Mouse (Mus musculus) adrenal gland, postnatal 4 days (tissue): ENCODE measurements around the gene Ddx25. TPM values are rescaled to one million over a fixed set of nuclear protein-coding genes. Genes with fewer than 3 reads are reported as not detected.

Experiments
- DNase-seq, 2 experiments: peaks; one replicate each; pipeline ENCODE4 v3.0.0; 2021 to 2022; ENCODE audit warnings: low spot score in 2 of 2, mixed read lengths in 2 of 2
- total RNA-seq, 2 experiments: library from RNA; stranded (reverse); gene quantifications; 2 replicates each; pipeline ENCODE4 v1.2.3; 2021

The Ddx25 gene
- total RNA-seq, 2 experiments from 2014 or later, result 1.3 TPM

DNA sequence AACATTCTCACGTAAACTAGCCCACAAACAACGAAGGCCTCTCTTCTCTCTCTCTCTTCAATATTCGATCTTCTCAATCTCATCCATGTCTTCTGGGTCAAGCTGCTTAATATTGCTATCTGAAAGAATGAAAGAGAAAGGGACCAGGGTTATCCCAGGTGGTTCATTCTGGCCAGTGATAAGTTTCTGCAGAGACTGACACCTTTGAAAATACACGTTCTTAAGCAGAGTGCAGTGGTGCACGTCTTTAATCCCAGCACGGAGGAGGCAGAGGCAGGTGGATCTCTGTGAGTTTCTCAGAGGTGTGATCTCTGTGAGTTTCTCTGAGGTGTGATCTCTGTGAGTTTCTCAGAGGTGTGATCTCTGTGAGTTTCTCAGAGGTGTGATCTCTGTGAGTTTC is 16.4 kb downstream of the Ddx25 start:
- DNase-seq, result no peak

DNA sequence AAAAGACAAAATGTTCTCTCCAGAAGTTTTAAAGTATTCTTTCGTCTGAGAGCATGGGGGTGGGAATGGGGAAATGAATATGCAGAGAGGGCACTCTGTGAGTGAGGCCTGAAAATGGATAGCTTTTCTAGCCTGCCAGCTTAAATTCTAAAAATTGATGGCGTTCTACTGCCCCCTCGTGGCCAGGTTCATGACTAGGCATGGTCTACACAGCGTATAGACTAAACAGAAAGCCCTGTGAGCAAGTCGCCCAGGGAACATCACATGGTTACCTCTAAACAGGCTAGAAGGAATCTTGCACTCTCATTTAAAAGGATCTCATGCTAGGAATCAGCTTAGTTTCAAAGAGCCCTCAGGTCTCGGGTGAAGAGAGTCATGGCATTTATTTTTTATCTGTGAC is 16.8 kb downstream of the Ddx25 start:
- peak; percentile 60 to 61 for DNase-seq

DNA sequence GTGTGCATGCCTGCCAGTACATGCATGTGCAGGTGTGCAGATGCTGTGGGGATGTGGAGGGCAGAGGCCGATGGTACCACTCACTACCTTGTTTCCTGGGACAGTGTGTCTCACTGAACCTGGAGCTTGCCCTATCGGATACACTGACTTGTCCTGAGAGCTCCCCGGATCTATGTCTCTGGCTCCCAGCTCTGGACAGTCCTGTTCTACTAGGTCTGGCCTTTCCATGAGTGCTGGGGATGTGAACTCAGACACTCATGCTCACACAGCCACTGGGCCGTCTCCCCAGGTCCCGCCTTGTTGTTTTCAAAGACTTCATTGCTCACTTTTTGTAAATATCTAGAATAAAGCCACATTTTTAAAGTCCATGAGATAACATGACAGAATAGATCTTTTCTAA is 17.3 kb downstream of the Ddx25 start:
- no peak for DNase-seq

DNA sequence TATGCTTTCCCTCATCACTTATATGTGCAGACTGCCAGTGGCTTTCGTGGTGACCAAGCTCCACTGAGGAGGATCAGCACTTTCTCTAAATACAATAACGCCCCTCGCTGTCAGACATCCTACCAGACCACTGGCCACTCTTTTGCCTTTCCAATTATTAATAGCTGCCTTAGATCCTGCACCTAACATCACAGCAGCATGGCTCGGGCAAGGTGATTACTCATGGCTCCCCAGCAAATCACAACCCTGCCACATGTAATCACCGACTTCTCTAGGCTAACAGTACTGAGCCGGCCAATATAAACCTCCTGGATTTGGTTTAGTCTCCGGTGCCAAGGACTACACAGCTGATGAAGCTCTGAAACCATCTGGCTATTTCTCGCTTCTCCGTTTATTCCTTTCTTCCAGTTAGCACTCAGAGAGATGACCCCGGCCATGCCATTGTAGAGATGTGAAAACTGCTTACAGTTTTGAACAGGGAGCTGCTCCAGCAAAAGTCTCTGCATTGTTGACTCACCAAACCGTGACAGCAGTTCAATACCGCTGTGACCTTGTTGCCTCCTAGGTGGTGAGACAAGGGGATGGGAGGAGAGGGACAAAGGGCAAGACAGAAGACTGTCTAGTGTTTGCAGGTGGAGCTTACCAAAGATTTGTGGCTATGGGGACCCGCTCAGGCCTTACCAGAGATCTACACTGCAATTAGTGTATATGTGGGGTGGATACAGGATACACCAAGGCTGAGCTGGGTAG is 19.2 kb downstream of the Ddx25 start:
- DNase-seq, result no peak

DNA sequence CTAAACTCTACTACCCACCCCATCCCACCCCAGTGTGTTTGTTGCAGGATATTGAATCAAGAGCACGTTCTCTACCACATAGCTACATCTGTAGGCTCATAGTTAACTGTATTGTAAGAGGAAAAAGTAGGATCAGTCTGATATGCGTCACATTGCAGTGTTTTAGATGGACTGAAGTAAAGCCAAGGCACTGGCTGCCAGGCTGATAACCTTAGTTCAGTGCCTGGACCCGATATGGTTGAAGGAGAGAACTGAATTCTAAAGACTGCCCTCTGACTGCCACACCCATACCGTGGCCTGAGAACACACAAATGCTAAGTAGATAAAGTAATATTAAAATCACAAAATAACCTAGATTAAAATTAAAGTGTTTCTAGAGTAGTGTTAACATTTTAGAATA is 22.5 kb downstream of the Ddx25 start:
- DNase-seq, result no peak

DNA sequence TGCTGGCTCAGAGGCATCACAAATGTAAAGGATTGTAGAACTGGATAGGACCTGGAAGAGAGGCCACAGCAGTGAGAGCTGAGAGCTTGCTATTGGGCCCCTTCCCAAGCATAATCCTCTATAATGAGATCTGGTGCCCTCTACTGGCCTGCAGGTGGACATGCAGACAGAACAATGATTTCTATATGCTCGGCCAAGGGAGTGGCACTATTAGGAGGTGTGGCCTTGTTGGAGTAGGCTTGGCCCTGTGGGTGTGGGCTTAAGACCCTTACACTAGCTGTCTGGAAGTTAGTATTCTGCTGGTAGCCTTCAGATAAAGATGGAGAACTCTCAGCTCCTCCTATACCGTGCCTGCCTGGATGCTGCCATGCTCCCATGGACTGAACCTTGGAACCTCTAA is 23.2 kb downstream of the Ddx25 start:
- no peak for DNase-seq

DNA sequence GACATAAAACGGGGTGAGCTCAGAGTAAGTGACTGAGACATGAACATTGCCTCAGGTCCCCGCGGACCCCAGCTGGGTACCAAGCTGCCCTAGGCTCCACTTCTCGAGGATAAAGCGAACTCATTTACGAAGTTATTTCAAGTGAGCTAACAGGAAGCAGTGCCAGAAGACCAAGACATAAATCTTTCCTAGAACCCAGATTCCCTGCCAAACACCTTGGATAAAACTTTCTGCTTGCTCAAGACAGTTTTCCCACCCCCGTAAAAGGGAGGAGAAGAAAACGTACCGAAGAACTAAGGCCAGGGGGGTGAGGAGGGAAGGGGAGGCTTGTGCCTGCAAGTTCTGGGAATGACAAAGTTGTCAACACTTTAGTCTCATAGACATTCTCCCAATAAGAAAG is 25.1 kb downstream of the Ddx25 start:
- DNase-seq, result no peak

DNA sequence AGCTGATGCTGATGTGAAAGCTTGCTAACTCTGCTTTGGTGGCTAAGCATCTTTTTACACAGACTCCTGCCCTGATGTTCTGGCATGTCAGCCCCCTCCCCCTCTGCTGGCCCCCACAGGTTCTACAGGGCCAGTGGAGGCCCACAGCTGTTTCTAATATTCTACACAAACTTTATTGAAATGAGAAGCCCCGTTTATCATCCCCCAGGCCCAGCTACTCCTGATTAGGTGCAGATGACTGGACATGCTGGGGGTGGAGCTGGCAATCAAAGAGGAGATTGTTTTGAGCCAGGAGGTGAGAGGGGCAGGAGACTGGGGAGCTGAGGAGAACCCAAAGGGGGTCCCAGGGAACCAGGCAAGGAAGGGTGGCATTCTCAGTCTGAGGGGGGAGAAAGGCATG is 28.5 kb downstream of the Ddx25 start:
- no peak for DNase-seq

DNA sequence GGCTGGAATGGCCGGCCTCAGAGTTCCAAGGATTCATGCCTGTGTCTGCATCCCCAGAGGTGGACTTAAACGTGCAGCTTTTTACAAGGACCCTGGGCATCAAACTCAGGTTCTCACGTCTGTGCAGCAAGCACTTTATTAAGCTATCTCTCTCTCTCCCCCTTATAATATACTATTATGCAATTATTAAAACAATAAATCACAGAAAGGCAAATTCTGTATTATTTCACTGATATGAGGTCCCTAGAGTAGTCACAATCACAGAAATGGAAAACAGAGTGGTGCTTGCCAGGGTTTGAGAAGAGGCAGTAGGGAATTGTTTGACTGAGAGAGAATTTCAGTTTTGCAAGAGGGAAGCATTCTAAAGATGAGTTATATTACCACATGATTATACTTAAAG is 29.2 kb downstream of the Ddx25 start:
- DNase-seq, result no peak

DNA sequence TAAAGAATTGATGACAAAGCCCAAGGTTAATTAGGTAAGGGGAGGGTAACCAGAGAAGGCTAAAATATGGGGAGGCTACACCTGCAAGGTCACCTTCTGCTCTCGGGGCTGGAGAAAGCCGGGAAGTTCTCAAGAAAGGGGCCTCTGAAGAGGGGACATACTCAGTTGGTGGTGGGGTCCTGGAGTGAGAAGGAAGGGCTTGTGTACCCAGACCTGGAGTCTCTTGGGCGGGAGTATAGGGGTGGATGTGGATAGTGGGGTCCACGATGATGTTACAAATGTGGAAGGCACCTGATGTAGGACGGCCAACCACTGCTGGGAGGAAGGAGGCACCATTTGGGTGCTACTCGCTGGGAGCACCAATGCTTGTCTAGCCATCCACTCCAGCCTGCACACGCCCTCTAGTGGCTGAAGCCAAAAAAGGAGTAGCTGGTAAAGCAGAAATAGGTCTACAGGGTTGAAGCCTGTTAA is 34.4 kb downstream of the Ddx25 start:
- DNase-seq, result peak in 1 of 2 experiments; percentile 36

DNA sequence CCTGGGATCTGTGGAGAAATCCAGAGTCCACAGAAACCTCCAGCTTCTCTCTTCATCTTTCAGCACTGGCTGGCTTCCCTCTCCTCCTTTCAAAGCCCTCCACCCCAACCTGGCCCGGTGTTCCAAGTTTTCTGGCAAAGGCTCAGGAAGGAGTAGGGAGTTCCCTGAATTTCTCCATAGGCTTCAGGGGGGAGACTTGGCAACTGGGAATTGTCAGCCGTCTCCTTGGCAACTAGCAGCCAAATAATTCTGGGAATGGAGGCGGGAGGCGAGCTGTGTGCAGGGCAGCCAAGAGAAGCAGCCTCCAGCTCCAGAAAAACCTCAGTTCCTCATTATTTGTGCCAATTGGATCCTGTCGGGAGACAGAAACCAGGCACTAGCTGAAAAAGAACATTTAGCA is 34.8 kb downstream of the Ddx25 start:
- DNase-seq, result no peak

DNA sequence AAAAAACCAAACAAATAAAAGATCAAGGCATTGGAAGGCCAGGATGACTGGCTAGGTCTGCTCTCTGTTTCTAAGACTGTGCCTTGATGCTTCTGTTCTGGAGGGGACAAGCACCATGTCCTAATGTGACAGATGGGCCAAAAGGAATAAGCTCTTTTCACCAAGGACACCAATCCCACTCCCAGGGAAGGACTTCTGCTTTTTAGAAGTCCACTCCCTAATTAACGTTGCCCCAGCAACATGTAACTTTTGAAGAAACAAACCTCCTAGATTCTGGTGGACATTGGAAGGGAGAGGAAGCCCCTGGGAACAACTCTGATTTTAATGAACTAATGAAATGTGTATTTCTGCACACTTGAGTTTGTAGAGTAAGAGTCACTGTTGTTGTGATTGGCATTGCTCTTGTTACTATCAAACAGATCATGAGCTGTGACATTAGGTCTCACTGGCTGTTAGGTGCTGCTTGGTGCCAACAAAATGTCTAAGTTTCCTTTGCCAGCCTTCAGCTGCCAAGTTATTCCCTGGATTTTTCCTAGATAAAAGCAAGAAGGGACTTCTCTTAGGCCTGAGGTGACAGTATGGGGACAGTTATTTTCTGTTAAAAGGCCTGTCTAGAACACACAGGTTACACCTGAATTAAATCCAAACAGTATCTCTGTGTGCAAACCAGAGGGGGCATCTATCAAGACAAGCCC is 35.4 kb downstream of the Ddx25 start:
- DNase-seq, result no peak

DNA sequence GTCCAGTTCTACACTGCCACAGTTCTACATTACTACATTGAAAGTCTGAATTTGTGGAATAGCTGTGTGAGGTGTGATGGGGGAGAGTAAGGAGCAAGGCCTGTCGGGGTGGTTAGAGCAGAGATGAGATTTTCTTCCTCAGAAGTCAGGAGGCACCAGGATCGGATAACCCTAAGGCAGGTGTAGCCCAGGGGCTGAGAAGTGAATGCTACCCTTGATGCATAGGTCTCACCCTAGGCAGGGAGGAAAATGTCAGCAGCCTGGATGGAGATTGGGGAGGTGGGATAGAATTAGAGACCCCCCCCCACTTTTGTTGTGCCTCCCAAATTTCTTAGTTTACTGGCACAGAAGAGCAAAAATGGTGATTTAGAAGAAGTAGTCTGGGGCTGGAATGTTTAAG is 36.1 kb downstream of the Ddx25 start:
- no peak for DNase-seq

DNA sequence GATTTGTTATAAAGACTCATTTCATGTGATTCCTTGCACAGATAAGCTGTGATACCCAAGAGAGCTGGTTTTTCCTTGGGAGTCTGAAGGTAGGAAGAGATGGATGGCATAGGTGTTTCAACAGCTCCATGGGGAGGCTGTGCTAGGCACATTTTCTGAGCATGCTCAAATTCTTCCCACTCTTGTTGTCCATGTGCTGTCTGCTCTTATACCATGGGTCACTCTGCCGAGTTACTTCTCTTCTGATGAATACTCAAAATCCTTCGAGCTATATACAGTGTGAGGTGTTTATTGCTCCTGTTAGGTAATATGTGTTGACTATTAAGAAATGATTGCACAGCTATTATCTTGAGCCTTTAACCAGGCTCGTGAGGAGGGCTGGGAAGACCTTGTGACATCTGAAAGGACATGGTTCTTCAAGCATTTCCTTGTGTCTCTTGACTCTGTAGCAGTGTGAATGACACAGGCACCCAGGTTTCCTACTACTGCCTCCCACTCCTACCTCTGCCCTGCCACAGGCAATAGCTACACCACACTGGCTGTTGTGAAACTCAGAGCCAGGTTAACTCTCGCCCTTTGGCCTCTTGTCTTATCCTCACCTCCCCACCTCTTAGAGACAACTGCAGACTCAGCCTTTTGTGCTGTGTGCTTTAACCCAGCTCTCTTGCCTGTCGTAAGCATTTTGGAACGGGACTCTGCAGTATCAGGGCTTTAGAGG is 37.5 kb downstream of the Ddx25 start:
- DNase-seq, result no peak

DNA sequence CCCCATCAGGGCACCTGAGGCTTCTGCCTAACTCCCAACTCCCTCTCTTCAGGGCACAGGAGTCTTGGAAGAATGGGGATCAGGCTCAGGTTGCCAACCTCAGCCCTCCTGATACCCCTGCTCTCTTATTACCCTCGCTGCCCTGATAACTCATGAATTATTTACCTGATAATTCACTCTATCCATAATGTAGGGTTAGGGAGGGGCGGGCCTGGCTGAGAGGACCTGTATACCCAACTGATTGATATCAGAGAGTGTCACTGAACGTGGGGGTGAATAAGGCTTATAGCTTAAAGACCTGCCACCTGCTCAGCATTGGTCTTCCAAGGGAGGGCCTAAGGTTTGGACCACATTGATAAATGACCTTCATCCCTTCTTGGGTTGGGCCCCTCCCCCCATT is 40.2 kb downstream of the Ddx25 start, which contains the start of gene Gm1113:
Gene Gm1113, minus strand, starts transcription at position 101 of the 400 bp plus-strand sequence.
- DNase-seq, result no peak

DNA sequence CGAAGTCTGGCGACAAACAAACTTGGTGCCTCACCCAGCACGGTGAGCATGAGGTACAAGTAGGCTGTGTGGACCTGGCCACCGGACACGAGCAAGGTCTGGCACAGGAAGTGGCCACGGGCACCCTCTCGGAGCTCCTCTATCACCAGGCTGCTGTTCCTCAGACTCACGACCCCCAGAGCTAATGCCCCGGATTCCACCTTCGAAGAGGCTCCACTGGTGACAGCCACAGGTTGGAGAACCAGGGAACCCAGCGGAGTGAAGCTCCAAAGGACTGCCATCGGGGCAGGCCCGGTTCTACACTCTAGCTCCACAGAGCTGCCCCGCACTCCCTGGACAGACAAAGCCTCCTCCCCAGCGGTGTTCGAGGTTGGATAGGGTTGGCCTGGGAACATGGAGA is 41.6 kb downstream of the Ddx25 start:
- no peak for DNase-seq

DNA sequence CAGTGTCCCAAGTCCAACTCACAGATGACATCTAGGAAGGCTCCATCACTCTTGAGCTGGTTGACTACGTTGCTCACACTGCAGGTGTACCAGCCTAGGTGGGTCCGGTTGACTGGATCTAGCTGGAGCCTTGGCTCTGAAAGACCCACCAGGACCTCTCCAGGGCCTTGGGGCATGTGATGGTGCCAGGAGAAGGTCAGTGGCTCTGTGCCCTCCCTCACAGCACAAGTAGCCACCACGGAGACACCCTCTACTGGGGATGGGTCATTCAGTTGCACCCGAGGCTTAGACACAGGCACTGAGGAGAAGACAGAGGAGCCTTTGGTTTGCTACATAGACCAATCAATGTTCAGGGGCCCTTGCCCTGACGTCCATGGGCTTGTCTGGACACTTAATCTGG is 42.1 kb downstream of the Ddx25 start:
- DNase-seq, result no peak

DNA sequence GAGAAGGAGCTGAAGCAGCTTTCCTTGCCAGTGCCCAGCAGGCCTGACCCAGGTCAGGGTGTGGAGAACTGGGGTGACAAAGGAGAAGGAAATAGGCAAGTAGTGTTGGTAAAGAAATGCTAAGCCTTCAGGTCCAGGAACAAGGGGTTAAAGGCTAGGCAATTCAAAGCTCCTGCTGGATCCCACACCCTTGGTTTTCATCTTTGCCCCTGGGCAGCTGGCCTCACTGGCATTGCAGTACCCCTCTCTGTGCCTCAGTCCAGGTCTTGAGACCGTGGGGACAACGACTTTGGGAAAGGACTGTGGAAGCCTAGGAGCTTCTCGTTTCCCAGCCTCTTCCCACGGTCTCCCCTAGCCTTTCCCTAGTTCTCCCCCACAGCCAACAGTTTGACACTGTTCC is 44.4 kb downstream of the Ddx25 start:
- no peak for DNase-seq

DNA sequence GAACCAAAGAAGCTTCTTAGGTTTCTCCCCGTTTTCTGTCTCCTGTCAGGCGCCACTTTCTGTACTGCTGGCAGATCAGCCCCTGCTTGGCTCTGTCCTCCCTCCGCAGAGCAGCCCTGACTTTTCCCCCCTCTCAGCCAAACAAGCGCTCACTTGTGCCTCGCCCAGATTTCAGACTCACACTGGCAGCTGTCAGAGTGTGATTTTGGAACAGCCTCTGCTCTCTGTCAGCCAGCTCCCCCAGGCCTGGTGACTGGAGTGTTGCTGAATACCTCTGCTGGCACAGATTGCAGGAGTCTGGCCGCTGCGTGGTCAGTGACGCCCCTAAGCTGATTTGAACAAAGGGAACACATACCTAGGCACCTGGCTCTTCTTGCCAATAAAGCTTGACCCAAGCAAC is 50.1 kb downstream of the Ddx25 start:
- no peak for DNase-seq

DNA sequence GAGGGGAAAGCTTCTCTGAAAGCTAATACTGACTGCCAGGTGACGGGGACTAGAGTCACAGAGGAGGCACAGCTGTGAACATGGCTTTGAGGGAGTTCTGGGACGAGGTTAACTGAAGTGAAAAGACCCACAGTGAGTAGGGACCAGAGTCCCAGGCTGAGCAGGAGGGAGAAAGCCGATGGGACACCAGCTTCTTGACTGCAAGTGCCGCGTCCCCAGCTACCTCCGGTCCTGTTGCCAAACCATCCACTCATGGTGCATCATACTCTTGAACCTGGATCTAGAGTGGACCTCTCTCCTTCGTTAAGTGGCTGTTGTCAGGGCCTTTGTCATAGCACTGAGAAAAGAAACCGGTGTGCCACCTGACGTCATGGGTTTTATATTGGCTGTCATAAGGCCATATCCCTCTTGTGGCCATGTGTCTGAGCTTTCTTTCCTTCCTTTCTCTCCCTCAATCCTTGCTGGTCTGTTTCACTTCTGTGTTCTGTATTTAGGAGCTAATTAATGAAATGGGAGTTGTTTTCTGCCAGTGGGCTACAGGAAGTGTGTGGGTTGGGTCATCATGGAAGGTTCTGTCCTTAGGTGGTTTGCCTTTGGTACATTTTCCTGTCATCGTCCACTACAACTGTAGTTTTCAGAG is 55.8 kb downstream of the Ddx25 start:
- no peak for DNase-seq

DNA sequence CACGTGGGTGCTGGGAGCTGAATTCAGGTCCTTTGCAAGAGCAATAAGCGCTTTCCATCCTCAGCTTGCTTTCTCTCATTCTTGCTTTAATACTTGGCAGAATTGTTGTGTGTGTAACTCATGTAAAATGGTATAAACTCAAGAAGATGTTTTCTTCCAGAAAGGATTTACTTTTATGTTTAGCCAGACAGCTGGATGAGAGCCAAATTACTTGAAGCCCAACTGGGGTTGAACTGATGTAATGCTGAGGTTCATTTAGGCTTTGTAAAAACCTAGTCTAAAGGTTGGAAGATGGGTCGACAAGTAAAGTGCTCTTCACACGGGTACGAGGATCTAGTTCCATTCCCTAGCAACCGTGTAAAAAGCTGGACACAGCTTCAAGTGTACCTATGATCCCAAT is 58.4 kb downstream of the Ddx25 start:
- DNase-seq, result no peak

DNA sequence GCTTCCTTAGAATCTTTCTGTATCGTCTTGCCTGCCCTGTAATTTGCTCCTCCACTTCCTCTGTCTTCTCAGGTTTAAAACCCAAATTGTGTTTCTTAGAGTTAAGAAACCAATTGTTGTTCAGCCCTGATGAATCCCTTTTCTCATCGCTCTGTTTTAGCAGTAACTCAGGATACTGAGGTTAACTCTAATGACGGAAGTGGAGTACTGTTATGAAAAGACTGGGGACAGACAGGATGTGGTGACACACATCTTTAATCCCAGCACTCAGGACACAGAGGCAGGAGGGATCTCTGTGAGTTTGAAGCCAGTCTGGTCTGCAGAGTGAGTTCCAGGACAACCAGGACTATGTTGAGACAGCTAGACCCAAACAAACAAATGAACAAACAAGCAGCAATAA is 62.9 kb downstream of the Ddx25 start:
- DNase-seq, result no peak
